Mouse (Mus musculus): ENCODE results near the gene Fbxl17. TPM values are rescaled to one million over a fixed set of nuclear protein-coding genes. Genes with fewer than 3 reads are reported as not detected.

Gene Fbxl17
- polyA plus RNA-seq (2012; rRNA removed): 7.3 and 9.8 TPM in 2 replicates

DNA sequence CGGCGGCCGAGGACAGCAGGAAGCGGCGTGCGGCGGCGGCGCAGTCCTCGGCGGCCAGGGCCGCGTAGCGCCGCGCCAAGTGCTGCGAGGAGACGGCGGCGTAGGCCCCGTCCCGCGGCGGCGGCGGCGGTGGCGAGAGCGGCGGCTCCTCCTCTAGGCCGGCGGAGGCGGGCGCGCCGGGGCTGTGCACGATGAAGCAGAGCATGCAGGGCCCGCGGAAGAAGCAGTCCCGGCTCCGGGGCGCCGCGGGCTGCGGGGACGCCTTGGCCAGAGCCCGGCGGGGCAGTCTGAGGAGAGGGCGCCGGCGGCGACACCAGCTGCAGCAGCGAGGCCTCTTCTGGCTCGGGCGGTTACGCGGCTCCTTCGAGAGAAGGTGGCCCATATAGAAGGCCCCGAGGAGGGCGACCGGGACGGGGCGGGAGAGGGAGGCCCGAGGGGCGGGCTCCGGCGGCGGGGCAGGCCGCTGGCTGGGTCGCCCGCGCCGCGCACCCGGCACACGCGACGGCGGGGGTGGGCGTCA is at the start of gene Fbxl17:
Gene Fbxl17, minus strand, starts transcription at position 382 of the 520 bp plus-strand sequence.
- WGBS: 0% methylated on average over 80 of the region's 80 CpGs
- Histone ChIP-seq H3K36me3 (ENCODE audit: control insufficient read depth, insufficient read depth, low read length) (no peaks in the 10 kb centered on the region), H3K4me1 (replicated peaks; ENCODE audit: control insufficient read depth, insufficient read depth, low read length) (peaks cover 5% of the 10 kb centered on the region; the same call in 1 of the 2 replicates), H3K27ac (ENCODE audit: control insufficient read depth, insufficient read depth, low read length) (peak within 1 kb of the TSS; percentile 33), H3K4me3 (ENCODE audit: control insufficient read depth, insufficient read depth, low read length) (peak within 1 kb of the TSS; percentile 79), H3K27me3 (ENCODE audit: control insufficient read depth, insufficient read depth, low read length) (no peaks in the 10 kb centered on the region)
- DNase-seq: peak; percentile 64
- TF ChIP-seq CTCF (IDR thresholded peaks at IDR 0.05; ENCODE audit: borderline replicate concordance, control insufficient read depth, extremely low read depth, insufficient read depth, low read length, poor library complexity): no peak
- TF ChIP-seq POLR2A (IDR thresholded peaks at IDR 0.05; ENCODE audit: control insufficient read depth, extremely low read depth, insufficient read depth, low read length, poor library complexity): no peak

GRCm38 (mm10) chr17:63547465-63547864 is 47.6 kb upstream of the Fbxl17 start:
- Histone ChIP-seq H3K27me3 (ENCODE audit: control insufficient read depth, insufficient read depth, low read length) (no peaks in the 10 kb centered on the region), H3K27ac (ENCODE audit: control insufficient read depth, insufficient read depth, low read length) (no peak overlapping the region), H3K4me3 (ENCODE audit: control insufficient read depth, insufficient read depth, low read length) (no peak overlapping the region), H3K4me1 (replicated peaks; ENCODE audit: control insufficient read depth, insufficient read depth, low read length) (no peaks in the 10 kb centered on the region), H3K36me3 (ENCODE audit: control insufficient read depth, insufficient read depth, low read length) (no peaks in the 10 kb centered on the region)
- no peak for DNase-seq
- 88% methylated on average over 4 of the region's 4 CpGs for WGBS
- TF ChIP-seq CTCF (IDR thresholded peaks at IDR 0.05; ENCODE audit: borderline replicate concordance, control insufficient read depth, extremely low read depth, insufficient read depth, low read length, poor library complexity) (no peak), POLR2A (IDR thresholded peaks at IDR 0.05; ENCODE audit: control insufficient read depth, extremely low read depth, insufficient read depth, low read length, poor library complexity) (no peak)

GRCm38 (mm10) chr17:63534576-63535265 is 34.9 kb upstream of the Fbxl17 start:
- TF ChIP-seq POLR2A (IDR thresholded peaks at IDR 0.05; ENCODE audit: control insufficient read depth, extremely low read depth, insufficient read depth, low read length, poor library complexity) (no peak), CTCF (IDR thresholded peaks at IDR 0.05; ENCODE audit: borderline replicate concordance, control insufficient read depth, extremely low read depth, insufficient read depth, low read length, poor library complexity) (no peak)
- H3K36me3 ChIP-seq (ENCODE audit: control insufficient read depth, insufficient read depth, low read length): no peaks in the 10 kb centered on the region
- no peak for DNase-seq
- H3K4me3 ChIP-seq (ENCODE audit: control insufficient read depth, insufficient read depth, low read length): no peak overlapping the region
- H3K27ac ChIP-seq (ENCODE audit: control insufficient read depth, insufficient read depth, low read length): no peak overlapping the region
- H3K27me3 ChIP-seq (ENCODE audit: control insufficient read depth, insufficient read depth, low read length): no peaks in the 10 kb centered on the region
- WGBS: 95% methylated on average over 17 of the region's 17 CpGs
- no peaks in the 10 kb centered on the region for H3K4me1 ChIP-seq (replicated peaks; ENCODE audit: control insufficient read depth, insufficient read depth, low read length)

DNA sequence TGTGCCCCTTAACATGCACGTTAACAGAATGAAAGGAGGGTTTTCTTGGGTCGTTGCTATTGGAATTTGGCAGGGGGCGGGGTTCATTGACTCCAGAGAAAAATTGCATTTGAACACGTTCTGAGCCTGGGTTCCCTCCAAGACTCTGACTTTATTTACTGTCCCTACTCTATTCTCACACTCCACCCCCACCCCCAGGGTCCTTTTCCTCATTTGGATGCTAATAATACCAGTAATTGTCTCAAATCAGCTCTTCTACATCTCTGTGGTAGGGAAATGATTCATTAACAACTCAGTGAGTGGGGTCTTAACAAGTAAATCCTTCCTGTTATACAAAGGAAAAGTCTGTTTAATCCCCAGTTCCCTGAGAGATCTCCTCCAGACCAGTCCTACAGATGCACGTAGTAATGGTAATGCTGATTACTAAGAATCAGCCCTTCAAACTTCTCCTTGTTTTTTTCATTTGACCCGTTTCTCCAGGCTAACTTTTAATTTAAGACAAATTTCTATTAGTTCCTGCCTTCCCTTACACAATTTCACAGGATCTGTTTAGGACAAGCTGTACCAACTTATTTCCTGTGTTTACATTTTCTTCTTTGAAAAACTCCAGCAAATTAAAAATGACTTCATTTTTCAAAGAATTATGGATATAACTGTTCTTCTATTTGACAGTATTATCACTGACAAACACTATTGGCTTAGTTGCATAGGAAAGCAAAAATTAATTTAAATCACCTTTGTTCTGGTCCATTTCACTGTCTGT is 33.4 kb upstream of the Fbxl17 start:
- Histone ChIP-seq H3K27ac (ENCODE audit: control insufficient read depth, insufficient read depth, low read length) (no peak overlapping the region), H3K4me3 (ENCODE audit: control insufficient read depth, insufficient read depth, low read length) (no peak overlapping the region), H3K4me1 (replicated peaks; ENCODE audit: control insufficient read depth, insufficient read depth, low read length) (no peaks in the 10 kb centered on the region), H3K36me3 (ENCODE audit: control insufficient read depth, insufficient read depth, low read length) (no peaks in the 10 kb centered on the region), H3K27me3 (ENCODE audit: control insufficient read depth, insufficient read depth, low read length) (no peaks in the 10 kb centered on the region)
- TF ChIP-seq POLR2A (IDR thresholded peaks at IDR 0.05; ENCODE audit: control insufficient read depth, extremely low read depth, insufficient read depth, low read length, poor library complexity): no peak
- DNase-seq: no peak
- WGBS: 78% methylated on average over 6 of the region's 6 CpGs

DNA sequence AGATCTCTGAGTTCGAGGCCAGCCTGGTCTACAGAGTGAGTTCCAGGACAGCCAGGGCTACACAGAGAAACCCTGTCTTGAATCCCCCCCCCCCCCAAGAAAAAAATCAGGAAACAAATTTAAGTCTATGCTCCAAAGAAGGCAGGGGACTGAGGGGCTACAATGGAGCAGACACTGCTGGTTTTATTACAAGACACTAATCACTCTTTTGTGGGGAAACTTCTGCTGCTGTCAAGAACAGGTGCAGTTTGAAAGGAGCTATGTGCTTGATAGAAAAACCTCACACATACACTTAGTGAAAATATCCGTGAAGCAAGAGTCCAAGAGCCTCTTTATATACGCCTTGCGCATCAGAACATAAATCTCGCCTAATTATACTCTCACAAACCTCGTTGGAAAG is 29.7 kb upstream of the Fbxl17 start:
- WGBS: 88% methylated on average over 6 of the region's 6 CpGs
- no peak for DNase-seq
- Histone ChIP-seq H3K27ac (ENCODE audit: control insufficient read depth, insufficient read depth, low read length) (no peak overlapping the region), H3K4me1 (replicated peaks; ENCODE audit: control insufficient read depth, insufficient read depth, low read length) (no peaks in the 10 kb centered on the region), H3K36me3 (ENCODE audit: control insufficient read depth, insufficient read depth, low read length) (no peaks in the 10 kb centered on the region), H3K27me3 (ENCODE audit: control insufficient read depth, insufficient read depth, low read length) (no peaks in the 10 kb centered on the region), H3K4me3 (ENCODE audit: control insufficient read depth, insufficient read depth, low read length) (no peak overlapping the region)
- TF ChIP-seq POLR2A (IDR thresholded peaks at IDR 0.05; ENCODE audit: control insufficient read depth, extremely low read depth, insufficient read depth, low read length, poor library complexity): no peak
- no peak for TF ChIP-seq CTCF (IDR thresholded peaks at IDR 0.05; ENCODE audit: borderline replicate concordance, control insufficient read depth, extremely low read depth, insufficient read depth, low read length, poor library complexity)

DNA sequence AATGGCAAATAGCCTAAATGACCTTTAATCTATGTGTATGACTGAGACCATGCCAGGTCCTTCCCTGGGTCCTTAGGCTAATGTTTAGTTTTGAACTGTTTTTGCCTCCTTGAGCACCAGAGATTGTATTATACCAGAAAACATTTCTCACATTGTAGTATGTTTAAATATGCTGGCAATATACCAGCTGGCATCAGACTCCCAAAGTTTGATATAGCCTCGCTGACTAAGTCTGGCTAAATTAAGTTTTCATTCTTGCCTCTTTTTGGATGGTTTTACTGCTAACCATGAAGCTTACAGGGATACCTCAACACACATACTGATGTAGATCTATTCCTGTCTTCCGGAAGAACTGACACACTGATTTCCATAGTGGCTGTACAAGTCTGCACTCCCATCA is 20.9 kb upstream of the Fbxl17 start:
- Histone ChIP-seq H3K4me1 (replicated peaks; ENCODE audit: control insufficient read depth, insufficient read depth, low read length) (no peaks in the 10 kb centered on the region), H3K36me3 (ENCODE audit: control insufficient read depth, insufficient read depth, low read length) (no peaks in the 10 kb centered on the region), H3K27me3 (ENCODE audit: control insufficient read depth, insufficient read depth, low read length) (no peaks in the 10 kb centered on the region), H3K4me3 (ENCODE audit: control insufficient read depth, insufficient read depth, low read length) (no peak overlapping the region), H3K27ac (ENCODE audit: control insufficient read depth, insufficient read depth, low read length) (no peak overlapping the region)
- TF ChIP-seq POLR2A (IDR thresholded peaks at IDR 0.05; ENCODE audit: control insufficient read depth, extremely low read depth, insufficient read depth, low read length, poor library complexity) (no peak), CTCF (IDR thresholded peaks at IDR 0.05; ENCODE audit: borderline replicate concordance, control insufficient read depth, extremely low read depth, insufficient read depth, low read length, poor library complexity) (no peak)
- 95% methylated on average over 2 of the region's 2 CpGs for WGBS
- DNase-seq: no peak
